Mouse (Mus musculus): ENCODE results near the gene Aaed1.
"Not testable (repeated sequence)": the region's sequence is repeated elsewhere in the genome, so short reads cannot be mapped to it uniquely, and the experiment has no call there.

Gene Aaed1

GRCm38 (mm10) chr13:64309036-64309435, 3.5 kb downstream of the Aaed1 start:
- no peak for DNase-seq (ENCODE audit: extremely low spot score, low spot score)

- no peak for DNase-seq (ENCODE audit: extremely low spot score, low spot score)
Observed at GRCm38 (mm10) chr13:64307508-64307907, 5.0 kb downstream of the Aaed1 start.

DNA sequence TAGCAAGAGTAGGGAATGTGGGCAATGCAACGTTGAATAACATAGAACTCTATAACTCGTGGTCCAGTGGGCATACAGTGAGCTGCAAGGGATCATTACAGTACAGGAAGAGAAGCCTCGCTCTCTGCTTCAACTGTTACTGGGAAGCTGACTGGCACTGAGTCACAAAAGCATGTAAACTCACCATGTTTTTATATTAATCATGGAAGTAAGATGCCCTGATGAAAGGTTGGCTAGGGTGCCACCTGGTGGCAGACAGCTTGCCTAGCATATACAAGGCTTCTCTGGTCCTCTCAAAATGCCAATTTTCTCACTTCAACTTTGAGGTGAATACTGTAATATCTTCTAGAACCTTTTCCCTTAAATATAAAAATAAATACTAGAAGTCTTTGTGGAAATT, 6.4 kb downstream of the Aaed1 start:
- DNase-seq (ENCODE audit: extremely low spot score, low spot score): peak; percentile 50

DNA sequence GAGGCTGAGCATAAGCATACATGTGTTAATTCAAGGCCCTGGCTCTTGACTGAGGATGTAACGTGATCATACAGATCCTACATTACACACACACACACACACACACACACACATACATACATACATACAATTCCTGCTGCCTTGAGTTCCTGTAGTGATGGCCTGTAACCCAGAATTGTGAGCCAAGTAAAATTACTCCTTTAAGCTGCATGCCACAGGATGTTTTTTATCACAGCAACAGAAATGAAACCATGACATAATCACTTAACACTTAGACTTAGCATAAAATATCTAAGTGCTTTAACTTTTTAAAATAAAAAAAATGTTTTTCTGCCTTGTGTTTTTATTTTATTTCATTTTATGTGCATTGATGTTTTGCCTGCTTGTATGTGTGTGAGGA, 13.4 kb downstream of the Aaed1 start:
- DNase-seq (ENCODE audit: extremely low spot score, low spot score): no peak

GRCm38 (mm10) chr13:64286791-64287190, 25.7 kb downstream of the Aaed1 start:
- DNase-seq (ENCODE audit: extremely low spot score, low spot score): no peak

- no peak for DNase-seq (ENCODE audit: extremely low spot score, low spot score)
Observed at GRCm38 (mm10) chr13:64286321-64286720, 26.2 kb downstream of the Aaed1 start.

DNA sequence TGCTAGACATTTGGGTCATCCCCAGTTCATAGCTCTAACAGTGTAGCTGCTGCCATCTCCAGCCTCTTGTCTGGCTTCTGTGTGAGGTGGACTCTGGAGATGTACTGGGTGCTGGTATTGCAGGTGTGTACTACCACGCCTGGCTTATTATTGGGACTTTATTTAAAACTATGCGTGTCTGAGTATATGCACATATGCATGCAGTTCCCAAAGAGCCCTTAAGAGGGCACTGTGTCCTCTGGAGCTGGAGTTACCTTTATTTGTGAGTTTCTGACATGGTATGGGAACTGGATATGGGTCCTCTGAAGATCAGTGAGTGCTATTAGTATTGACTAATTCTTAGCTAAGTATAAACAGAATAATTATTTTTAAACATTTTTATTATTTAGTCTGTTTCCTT, 27.8 kb downstream of the Aaed1 start:
- no peak for DNase-seq (ENCODE audit: extremely low spot score, low spot score)

GRCm38 (mm10) chr13:64280940-64281339, 31.6 kb downstream of the Aaed1 start:
- no peak for DNase-seq (ENCODE audit: extremely low spot score, low spot score)

- DNase-seq (ENCODE audit: extremely low spot score, low spot score): no peak
Observed at GRCm38 (mm10) chr13:64275754-64276127, 36.8 kb downstream of the Aaed1 start.

DNA sequence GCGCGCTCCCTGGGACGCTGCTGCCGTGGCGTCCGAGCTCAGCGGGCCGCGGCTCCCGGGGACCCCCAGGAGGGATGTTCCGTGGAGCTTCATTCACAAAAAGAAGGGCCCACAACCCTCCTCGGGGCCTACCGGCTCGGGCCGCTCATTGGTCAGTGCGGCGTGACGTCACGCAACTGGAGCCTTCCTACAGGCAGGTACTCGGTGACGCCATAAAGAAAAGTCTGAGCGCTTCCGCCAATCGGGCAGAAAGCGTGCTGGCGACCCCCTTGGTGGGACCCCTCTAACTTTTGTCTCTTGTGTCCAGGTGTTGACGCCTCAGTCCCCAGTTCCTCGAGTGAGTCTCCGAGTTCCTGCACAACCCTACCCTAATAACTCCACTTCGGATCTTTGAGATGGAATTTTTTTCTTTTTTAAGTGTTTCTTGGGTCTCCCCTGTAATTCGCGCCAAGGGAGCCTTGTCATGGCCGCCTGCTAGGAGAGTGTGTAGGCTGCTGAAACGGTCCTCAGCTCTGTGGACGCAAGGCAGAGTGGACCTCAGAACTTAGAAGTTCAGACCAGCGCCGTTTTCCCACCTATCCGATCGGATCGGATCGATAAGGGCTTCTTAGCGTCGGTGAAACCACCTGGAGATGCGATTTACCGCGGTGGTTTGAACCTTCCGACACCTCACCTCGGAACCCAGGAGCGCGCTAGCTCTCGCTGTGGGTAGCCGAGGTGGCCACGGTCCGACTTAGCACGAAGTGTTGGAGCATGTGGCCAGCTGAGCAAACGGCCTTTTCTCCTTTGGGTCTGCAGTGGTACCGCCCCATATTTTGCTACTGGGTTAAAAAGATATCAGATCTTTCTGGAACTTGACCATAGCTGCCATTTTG, 37.4 kb downstream of the Aaed1 start, which contains the start of gene Cdc14b:
Cdc14b (minus strand) TSS at position 412 of the 875 bp plus-strand sequence.
- peak; percentile 97 for DNase-seq (ENCODE audit: extremely low spot score, low spot score)

GRCm38 (mm10) chr13:64273891-64274844, 38.3 kb downstream of the Aaed1 start:
- DNase-seq (ENCODE audit: extremely low spot score, low spot score): peak; percentile 58

DNA sequence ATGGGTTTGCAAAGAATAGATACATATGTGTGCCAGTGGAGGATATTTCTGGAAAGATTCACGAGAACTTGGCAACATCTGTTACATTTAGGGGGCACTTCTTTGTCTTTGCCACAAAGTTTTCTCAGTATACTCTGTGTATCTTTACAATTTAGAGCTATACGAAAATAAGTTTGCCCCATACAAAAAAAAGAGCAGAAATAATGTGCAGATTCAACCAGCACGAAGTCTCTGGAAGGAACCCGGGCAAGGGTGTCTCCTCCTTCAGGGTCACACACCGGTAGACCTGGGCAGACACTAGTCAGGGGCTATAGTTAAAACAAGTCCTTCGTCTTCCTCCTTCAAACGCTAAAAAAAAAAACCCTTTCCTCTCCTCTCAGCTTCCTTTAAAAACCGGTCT, 39.2 kb downstream of the Aaed1 start:
- no peak for DNase-seq (ENCODE audit: extremely low spot score, low spot score)

DNA sequence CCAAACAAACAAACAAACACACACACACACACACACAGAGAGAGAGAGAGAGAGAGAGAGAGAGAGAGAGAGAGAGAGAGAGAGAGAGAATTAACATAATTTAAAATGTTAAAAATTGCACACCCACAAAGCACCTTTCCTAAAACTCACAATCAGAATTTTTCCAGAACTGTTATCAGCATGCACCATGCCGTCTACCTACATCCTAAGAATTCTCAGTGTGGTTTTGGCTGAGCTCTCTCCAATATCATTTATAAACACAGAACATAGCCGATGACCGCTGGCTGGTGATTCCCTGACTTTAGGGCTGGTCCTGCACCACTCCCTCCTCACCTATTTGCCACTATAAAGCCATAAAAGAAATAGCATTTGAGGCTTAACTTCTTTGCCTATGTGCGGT, 44.1 kb downstream of the Aaed1 start:
- no peak for DNase-seq (ENCODE audit: extremely low spot score, low spot score)

DNA sequence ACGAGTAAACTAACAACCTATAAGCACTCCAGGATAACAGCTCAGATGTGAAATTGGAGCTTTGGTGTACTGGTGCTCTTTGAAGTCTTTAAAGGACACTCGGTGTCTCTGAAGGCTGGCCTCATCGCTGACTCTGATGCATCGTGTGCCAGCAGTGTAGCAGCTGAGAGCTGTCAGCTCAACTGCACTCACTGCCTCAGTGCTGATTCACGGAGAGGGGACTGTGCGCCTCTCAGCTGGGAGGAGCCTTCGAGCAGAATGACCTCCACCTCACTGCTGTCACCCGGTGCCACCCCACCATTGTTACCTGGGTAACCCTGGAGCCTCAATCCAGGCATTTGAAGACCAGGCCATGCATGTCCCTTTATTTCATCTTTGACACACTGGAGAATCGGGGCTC, 45.4 kb downstream of the Aaed1 start:
- no peak for DNase-seq (ENCODE audit: extremely low spot score, low spot score)

DNA sequence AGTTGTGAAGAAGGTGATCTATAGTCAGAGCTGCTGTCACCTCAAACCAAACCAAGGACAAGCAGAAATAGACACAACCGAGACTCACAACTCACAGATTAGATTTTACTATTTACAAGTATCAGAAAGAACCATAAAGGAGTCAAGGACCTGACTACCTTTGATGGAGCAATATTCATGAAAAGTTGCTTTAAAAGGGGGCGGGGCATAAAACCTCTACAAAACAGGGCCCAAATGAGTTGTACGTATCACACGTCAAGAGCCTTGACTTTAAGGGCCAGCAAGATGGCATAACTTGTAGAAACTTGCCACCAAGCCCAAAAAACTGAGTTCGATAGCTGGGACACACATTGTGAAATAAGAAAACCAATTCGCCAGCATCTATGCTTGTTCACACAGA, 47.9 kb downstream of the Aaed1 start:
- no peak for DNase-seq (ENCODE audit: extremely low spot score, low spot score)

DNA sequence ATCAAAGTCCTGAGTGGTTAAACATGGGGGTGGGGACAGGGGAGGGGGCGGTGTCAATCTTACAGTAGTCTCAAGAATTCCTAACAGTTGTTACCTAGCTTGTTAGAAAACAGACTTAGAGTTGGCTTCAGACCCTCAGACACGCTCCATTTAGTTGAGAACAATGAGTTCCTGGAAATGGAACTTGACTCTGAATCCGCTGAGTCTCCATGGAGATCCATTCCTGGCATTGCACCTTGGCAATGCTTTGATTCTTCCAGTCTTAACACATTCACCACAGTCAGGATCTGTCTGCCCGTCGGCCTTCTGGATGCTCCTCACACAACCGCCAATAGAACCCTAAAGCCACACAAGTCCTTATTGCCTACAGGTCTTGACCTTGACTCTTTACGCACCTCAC, 52.6 kb downstream of the Aaed1 start:
- no peak for DNase-seq (ENCODE audit: extremely low spot score, low spot score)

DNA sequence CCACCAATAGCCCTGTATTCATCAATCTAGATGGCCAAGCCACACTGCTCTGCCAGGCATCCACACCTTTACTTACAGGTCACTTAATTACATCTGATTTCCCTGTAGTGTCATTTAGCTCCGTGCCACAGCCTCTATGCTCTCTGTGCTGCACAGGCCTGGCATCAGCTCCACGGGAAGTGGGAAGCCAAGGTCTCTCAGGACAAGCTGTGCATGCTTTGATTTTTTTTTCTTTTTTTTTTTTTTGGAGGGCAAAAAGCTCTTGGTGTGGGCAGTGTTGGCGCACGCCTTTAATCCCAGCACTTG, 54.0 kb downstream of the Aaed1 start:
- no peak for DNase-seq (ENCODE audit: extremely low spot score, low spot score)

GRCm38 (mm10) chr13:64257814-64258515, 54.5 kb downstream of the Aaed1 start:
- DNase-seq (ENCODE audit: extremely low spot score, low spot score): no peak

DNA sequence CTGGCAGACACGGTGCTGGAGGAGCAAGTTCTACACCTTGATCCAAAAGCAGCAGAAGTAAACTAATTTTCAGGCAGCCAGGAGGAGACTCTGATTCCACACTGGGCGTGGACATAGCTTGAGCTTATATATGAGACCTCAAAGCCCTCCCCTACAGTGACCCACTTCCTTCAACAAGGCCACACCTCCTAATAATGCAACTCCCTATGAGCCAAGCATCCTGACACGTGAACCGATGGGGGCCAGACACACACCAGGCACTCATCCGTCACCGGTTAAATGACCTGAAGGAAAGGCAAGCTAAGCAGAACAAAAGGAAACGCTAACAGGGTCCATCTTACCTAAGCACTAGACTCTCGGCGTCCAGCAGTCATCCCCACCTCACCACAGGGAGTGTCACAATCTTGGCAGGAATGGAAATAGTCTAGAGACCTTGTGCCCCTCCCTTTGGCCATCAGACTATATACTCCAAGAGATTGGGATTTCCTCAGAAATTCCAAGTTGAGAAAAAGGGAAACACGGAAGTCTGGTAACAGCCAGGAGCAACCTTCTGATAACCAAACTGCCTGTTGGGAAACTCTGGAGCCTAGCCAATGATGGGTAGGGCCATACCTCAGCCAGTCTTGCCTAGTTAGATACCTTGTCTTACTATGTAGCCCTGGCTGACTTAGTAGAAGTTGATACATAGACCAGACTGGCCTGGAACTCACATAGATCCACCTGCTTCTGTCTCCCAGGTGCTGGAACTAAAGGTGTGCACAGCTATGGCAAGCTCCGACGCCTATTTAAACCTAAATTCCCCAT, 55.3 kb downstream of the Aaed1 start:
- DNase-seq (ENCODE audit: extremely low spot score, low spot score): no peak

DNA sequence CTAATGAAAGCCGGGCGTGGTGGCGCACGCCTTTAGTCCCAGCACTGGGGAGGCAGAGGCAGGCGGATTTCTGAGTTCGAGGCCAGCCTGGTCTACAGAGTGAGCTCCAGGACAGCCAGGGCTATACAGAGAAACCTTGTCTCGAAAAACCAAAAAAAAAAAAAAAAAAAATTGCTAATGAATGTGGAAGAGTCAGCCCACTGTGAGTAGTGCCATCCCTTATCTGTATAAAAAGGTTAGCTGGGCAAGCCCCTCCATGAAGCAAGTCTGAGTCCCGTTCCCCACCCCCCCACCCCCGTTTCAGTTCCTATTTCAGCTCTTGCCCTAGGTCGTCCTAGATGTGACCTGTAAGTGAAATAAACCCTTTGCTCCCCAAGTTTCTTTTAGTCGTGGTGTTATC, 58.3 kb downstream of the Aaed1 start:
- not testable (repeated sequence) for DNase-seq (ENCODE audit: extremely low spot score, low spot score)

DNA sequence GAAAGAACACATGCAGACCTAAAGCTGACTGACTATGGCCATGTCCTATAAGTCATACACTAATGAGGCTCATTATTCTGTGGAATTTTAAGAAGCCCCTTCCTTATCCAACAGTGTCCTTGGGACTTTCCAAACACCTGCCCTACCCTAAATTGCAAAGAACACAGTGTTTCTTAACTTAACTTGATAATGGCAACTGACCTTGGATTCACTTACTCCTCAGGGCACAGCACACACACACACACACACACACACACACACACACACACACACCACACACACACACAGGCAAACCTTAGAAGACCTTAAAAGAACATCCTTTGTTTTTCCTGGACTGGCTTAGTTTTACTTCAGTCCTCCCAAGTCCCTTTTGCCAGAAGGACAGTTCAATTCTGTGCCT, 58.8 kb downstream of the Aaed1 start:
- no peak for DNase-seq (ENCODE audit: extremely low spot score, low spot score)

Measured in neural tube, embryonic 10.5 days (tissue).